Mouse (Mus musculus) heart, postnatal 0 days (tissue): ENCODE data around the gene Steap2.

Experiments used
- CTCF ChIP-seq: IDR thresholded peaks from 2 replicates; pipeline ENCODE4 v1.5.1; 2016; ENCODE audit warnings: antibody characterized with exemption, control low read depth, low read depth
- EP300 ChIP-seq: IDR thresholded peaks from 2 replicates; pipeline ENCODE4 v1.6.1; 2016; ENCODE audit warnings: antibody characterized with exemption, low read depth

- TF ChIP-seq CTCF (no peak), EP300 (no peak)
Observed at GRCm38 (mm10) chr5:5668920-5669319, 25.5 kb downstream of the Steap2 start.
